Mouse (Mus musculus) megakaryocyte, embryonic 14.5 days (primary cell): ENCODE data around the gene Prodh2.

Experiments used
- FLI1 ChIP-seq: IDR thresholded peaks from 2 replicates; pipeline ENCODE4 v1.6.1; 2012; ENCODE audit warnings: low read length, inconsistent platforms, mixed read lengths
- GATA1 ChIP-seq: IDR thresholded peaks from 3 replicates; pipeline ENCODE4 v1.6.1; 2012; ENCODE audit warnings: mixed read lengths, low read length, inconsistent platforms, borderline replicate concordance

GRCm38 (mm10) chr7:30484250-30484649 is 9.2 kb upstream of the Prodh2 start:
- no peak for TF ChIP-seq GATA1
- TF ChIP-seq FLI1 = no peak
